Mouse (Mus musculus): Measurements from ENCODE around the gene Mmp23. TPM values are rescaled to one million over a fixed set of nuclear protein-coding genes. Genes with fewer than 3 reads are reported as not detected.

Gene Mmp23
- polyA plus RNA-seq (2015; fragmentation: Nextera tagmentation; extraction: Ambion mirVana) = 38.5 and 62.9 TPM in 2 replicates

DNA sequence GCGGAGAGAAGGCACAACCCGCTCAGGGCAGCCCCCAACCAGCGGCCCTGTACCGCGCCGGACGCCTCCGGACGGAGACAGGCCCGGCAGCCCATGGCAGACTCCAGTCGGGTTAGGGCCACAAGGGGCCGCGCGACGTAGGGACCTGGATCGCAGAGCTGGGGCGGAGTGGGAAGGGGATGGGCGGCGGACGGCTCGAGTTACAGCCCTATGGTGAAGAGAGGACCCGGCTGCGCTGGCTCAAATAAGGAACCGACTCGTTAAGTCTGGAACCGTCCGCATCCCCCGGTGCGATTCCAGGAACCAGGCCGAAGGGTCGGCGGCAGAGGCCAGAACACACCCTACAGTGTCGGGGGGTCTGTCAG lies at the start of gene Mmp23:
Gene Mmp23 (minus strand): TSS at position 299 of the 365 bp plus-strand sequence.

DNA sequence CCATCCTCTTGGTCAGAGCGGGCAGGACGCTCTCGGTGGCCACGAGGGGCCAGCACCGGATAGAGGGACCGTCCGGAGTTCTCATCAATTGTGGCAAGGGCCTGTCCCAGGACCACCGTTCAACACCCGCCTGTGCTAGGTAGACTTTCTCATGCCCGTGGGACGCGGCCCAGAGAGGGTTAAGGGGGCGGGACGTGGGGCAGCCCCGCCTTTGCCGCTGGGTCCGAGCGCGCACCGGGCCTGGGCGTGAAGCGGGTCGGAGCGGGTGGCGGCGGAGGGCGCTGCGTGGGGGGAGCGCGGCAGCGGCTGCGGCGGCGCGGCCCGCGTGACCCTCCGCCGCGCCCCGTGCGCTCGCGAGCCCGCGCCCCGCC lies 40.9 kb upstream of the Mmp23 start, which contains the start of gene Fndc10:
Gene Fndc10 (plus strand): TSS at position 232 of the 371 bp plus-strand sequence.

GRCm38 (mm10) chr4:155668689-155669597 lies 15.8 kb upstream of the Mmp23 start, which contains the start of gene Mib2:
Gene Mib2, minus strand, starts transcription at chr4:155669198.

GRCm38 (mm10) chr4:155645308-155645707 lies 7.9 kb downstream of the Mmp23 start, which contains the start of gene Gm10563:
Gene Gm10563, minus strand, starts transcription at chr4:155645408.

DNA sequence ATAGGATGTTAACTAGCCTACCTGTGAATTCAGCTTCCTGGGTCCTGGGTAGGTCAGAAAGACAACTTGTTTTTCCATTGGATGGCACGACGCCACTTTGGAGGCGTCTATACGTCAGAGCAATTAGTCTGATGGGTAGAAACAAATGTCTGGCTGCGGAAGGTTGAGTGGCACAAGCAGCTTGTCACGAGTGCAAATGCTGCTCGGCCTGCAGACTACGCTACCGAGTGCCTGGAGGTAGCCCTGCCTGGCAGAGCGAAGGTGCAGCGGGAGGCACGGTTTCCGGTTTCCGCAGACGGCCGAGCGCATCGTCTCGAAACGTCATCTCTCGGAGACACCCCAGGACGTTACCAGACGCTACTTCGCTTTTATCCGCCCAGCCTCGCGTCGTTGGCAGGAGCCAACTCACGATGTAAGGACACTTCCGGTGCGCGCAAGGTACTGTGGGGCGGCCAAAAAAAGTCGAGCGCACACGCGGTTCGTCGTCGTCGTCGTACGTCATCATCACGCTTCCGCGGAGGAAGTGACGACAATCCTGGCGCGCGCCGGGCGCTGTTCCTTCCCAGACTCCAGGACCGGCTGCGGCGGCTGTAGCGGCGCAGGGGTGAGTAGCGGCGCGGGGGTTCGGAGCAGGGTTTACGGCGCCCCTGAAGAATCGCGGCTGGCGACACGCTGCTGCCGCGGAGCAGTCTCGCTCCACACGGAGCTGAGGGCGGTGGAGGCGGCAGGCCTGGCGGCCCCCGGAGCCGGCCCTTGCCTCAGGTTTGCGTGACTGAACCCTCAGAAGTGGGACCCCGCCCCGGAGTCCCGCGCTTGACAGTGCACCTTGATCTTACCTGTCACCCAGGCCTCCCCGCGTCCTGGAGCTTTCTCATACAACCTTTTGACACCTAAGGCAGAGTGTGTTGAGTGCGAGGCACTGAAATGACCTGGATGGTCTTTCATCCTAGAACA lies 28.6 kb downstream of the Mmp23 start, which contains the start of gene Cdk11b:
Gene Cdk11b (plus strand): TSS at position 517 of the 954 bp plus-strand sequence.

GRCm38 (mm10) chr4:155601091-155601996 lies 51.8 kb downstream of the Mmp23 start, which contains the start of gene Slc35e2:
Gene Slc35e2, plus strand, starts transcription at chr4:155601416.

Other genes with a start within 250 kb of the Mmp23 start
- gene Cfap74, start 244.2 kb downstream of the Mmp23 start, polyA plus RNA-seq (2015; fragmentation: Nextera tagmentation; extraction: Ambion mirVana) = 1.3 and 1.6 TPM in 2 replicates
- gene Tmem52, start 184.3 kb downstream of the Mmp23 start, polyA plus RNA-seq (2015; fragmentation: Nextera tagmentation; extraction: Ambion mirVana) = 73.1 and 82.1 TPM in 2 replicates
- gene Gnb1, start 162.0 kb downstream of the Mmp23 start, polyA plus RNA-seq (2015; fragmentation: Nextera tagmentation; extraction: Ambion mirVana) = 160 and 178 TPM in 2 replicates
- gene Nadk, start 91.0 kb downstream of the Mmp23 start, polyA plus RNA-seq (2015; fragmentation: Nextera tagmentation; extraction: Ambion mirVana) = 25.7 and 36.4 TPM in 2 replicates
- 3.5 and 3.7 TPM in 2 replicates for gene Slc35e2, start 52.0 kb downstream of the Mmp23 start, polyA plus RNA-seq (2015; fragmentation: Nextera tagmentation; extraction: Ambion mirVana)
- gene Cdk11b, start 28.5 kb downstream of the Mmp23 start, polyA plus RNA-seq (2015; fragmentation: Nextera tagmentation; extraction: Ambion mirVana) = 39.1 and 44.5 TPM in 2 replicates
- not detected in 2 replicates for gene Gm10563, start 8.0 kb downstream of the Mmp23 start, polyA plus RNA-seq (2015; fragmentation: Nextera tagmentation; extraction: Ambion mirVana)
- gene Mib2, start 15.8 kb upstream of the Mmp23 start, polyA plus RNA-seq (2015; fragmentation: Nextera tagmentation; extraction: Ambion mirVana) = 13.3 and 14.7 TPM in 2 replicates
- gene Fndc10, start 41.0 kb upstream of the Mmp23 start, polyA plus RNA-seq (2015; fragmentation: Nextera tagmentation; extraction: Ambion mirVana) = 4.6 and 6.1 TPM in 2 replicates
- 90.9 and 95.8 TPM in 2 replicates for gene Ssu72, start 51.4 kb upstream of the Mmp23 start, polyA plus RNA-seq (2015; fragmentation: Nextera tagmentation; extraction: Ambion mirVana)
- 0.28 and 0.58 TPM in 2 replicates for gene Tmem240, start 81.4 kb upstream of the Mmp23 start, polyA plus RNA-seq (2015; fragmentation: Nextera tagmentation; extraction: Ambion mirVana)
- 56.3 and 59.2 TPM in 2 replicates for gene Atad3a, start 107.7 kb upstream of the Mmp23 start, polyA plus RNA-seq (2015; fragmentation: Nextera tagmentation; extraction: Ambion mirVana)
- 20.3 and 22.5 TPM in 2 replicates for gene Vwa1, start 121.3 kb upstream of the Mmp23 start, polyA plus RNA-seq (2015; fragmentation: Nextera tagmentation; extraction: Ambion mirVana)
- 1.4 and 1.5 TPM in 2 replicates for gene Tmem88b, start 132.5 kb upstream of the Mmp23 start, polyA plus RNA-seq (2015; fragmentation: Nextera tagmentation; extraction: Ambion mirVana)
- 0.13 and 0.15 TPM in 2 replicates for gene Ankrd65, start 137.1 kb upstream of the Mmp23 start, polyA plus RNA-seq (2015; fragmentation: Nextera tagmentation; extraction: Ambion mirVana)
- 172 and 176 TPM in 2 replicates for gene Mrpl20, start 149.5 kb upstream of the Mmp23 start, polyA plus RNA-seq (2015; fragmentation: Nextera tagmentation; extraction: Ambion mirVana)
- 89.3 and 91.0 TPM in 2 replicates for gene Ccnl2, start 159.1 kb upstream of the Mmp23 start, polyA plus RNA-seq (2015; fragmentation: Nextera tagmentation; extraction: Ambion mirVana)
- 131 and 148 TPM in 2 replicates for gene Aurkaip1, start 177.9 kb upstream of the Mmp23 start, polyA plus RNA-seq (2015; fragmentation: Nextera tagmentation; extraction: Ambion mirVana)
- gene Mxra8, start 186.3 kb upstream of the Mmp23 start, polyA plus RNA-seq (2015; fragmentation: Nextera tagmentation; extraction: Ambion mirVana) = 109 and 120 TPM in 2 replicates
- 13.5 and 16.4 TPM in 2 replicates for gene Dvl1, start 194.0 kb upstream of the Mmp23 start, polyA plus RNA-seq (2015; fragmentation: Nextera tagmentation; extraction: Ambion mirVana)
- 0.16 and 0.21 TPM in 2 replicates for gene Tas1r3, start 210.0 kb upstream of the Mmp23 start, polyA plus RNA-seq (2015; fragmentation: Nextera tagmentation; extraction: Ambion mirVana)
- gene Cptp, start 216.1 kb upstream of the Mmp23 start, polyA plus RNA-seq (2015; fragmentation: Nextera tagmentation; extraction: Ambion mirVana) = 8.0 and 8.1 TPM in 2 replicates
- 23.9 and 26.2 TPM in 2 replicates for gene Ints11, start 216.2 kb upstream of the Mmp23 start, polyA plus RNA-seq (2015; fragmentation: Nextera tagmentation; extraction: Ambion mirVana)
- 24.9 and 28.0 TPM in 2 replicates for gene Pusl1, start 238.4 kb upstream of the Mmp23 start, polyA plus RNA-seq (2015; fragmentation: Nextera tagmentation; extraction: Ambion mirVana)
- gene Acap3, start 238.4 kb upstream of the Mmp23 start, polyA plus RNA-seq (2015; fragmentation: Nextera tagmentation; extraction: Ambion mirVana) = 9.6 and 9.8 TPM in 2 replicates